Mouse (Mus musculus) kidney, adult 10 weeks (tissue): ENCODE measurements around the gene Gm6367. TPM values are rescaled to one million over a fixed set of nuclear protein-coding genes. Genes with fewer than 3 reads are reported as not detected.

ENCODE experiments used
- polyA plus RNA-seq: library from polyadenylated mRNA; stranded (reverse); fragments of 350-450 nt; fragmentation: Illumina TruSeq; extraction: RNeasy Lipid Tissue Mini Kit (QIAGEN cat#74804); gene quantifications from one replicate; pipeline ENCODE4 v1.2.3, GENCODE M21; 2014; ENCODE audit warnings: low read depth, low replicate concordance

Gene Gm6367
- polyA plus RNA-seq, result not detected

DNA sequence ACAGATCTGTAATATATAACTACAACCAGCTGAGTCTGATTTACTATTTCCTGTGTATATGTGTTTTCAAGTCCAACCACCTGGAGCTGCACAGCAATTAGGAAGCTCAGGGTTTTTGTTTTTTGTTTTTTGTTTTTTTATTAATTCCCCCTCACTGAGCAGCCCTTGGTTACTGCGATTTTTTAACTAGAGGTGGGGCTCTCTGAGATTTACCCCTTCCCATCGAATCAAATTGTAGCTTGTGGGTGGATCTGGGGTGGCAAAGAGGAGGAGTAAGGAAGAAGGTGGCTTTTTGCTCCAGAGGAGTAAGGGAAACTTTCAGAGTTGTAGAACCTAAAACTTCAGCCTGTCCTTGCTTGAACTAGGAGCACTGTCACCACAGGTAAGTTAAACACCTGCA, at the start of gene Gm6367:
Gene Gm6367, plus strand, starts transcription at position 301 of the 400 bp plus-strand sequence.

Other genes starting within 250 kb of the Gm6367 start
- not detected for gene Gm3183, start 123.2 kb upstream of the Gm6367 start, polyA plus RNA-seq
- gene Gm7942, start 118.3 kb downstream of the Gm6367 start, polyA plus RNA-seq, result not detected
- not detected for gene Gm16513, start 194.0 kb downstream of the Gm6367 start, polyA plus RNA-seq